Mouse (Mus musculus): ENCODE data around the gene Guca1a. TPM values are rescaled to one million over a fixed set of nuclear protein-coding genes. Genes with fewer than 3 reads are reported as not detected.

Guca1a gene
- total and polyA plus RNA-seq, 3 experiments, result 2.1 to 5.2 (median 3.2) TPM

- no peak overlapping the region for H3K4me3 ChIP-seq (replicated peaks in 1 of 3; ENCODE audit: low read depth in 2 of 3, low read length in 2 of 3, poor library complexity in 1 of 3)
- no peak overlapping the region for H3K27ac ChIP-seq (ENCODE audit: insufficient read depth, low read depth)
- H3K36me3 ChIP-seq (replicated peaks in 1 of 2; ENCODE audit: control insufficient read depth in 1 of 2, insufficient read depth in 1 of 2, low read length in 1 of 2), result no peaks in the 10 kb centered on the region
- H3K9ac ChIP-seq (ENCODE audit: insufficient read depth, low read depth), result no peak overlapping the region
- H3K4me2 ChIP-seq (ENCODE audit: insufficient read depth, low read depth, poor library complexity, severe bottlenecking), result 0 out of 2 replicates have a peak overlapping the region, but pooled peaks have one; percentile 7
- in situ Hi-C loops (cut with MboI; ENCODE audit: low pct_ligation_motif_present, low pct_unique_long_range_greater_than_20kb, low sequenced_read_pairs) (loop anchor here (5.0 kb wide), 1 partner anchor 37 kb away; no protein-coding TSS in a partner anchor), dilution Hi-C loops (cut with MboI; ENCODE audit: extremely low pct_ligation_motif_present, extremely low pct_unique_long_range_greater_than_20kb, low sequenced_read_pairs) (no loop called here)
- TF ChIP-seq CTCF (conservative IDR thresholded peaks at IDR 0.05 in 1 of 2, IDR thresholded peaks at IDR 0.05 in 1 of 2; ENCODE audit: low read depth in 2 of 2, low read length in 2 of 2) (peak in 1 of 2 experiments; percentile 72; a peak in 2 of 4 replicates), CHD1 (IDR thresholded peaks at IDR 0.05; ENCODE audit: low read depth, low read length) (no peak), RAD21 (IDR thresholded peaks at IDR 0.05; ENCODE audit: low read depth, low read length) (peak; percentile 56), IRF4 (IDR thresholded peaks at IDR 0.05; ENCODE audit: low read depth, low read length) (0 out of 2 replicates have a peak, but pooled peaks have one; percentile 16), POLR2AphosphoS2 (IDR thresholded peaks at IDR 0.05; ENCODE audit: low read depth, low read length) (no peak), SMC3 (IDR thresholded peaks at IDR 0.05; ENCODE audit: low read depth, low read length) (peak; percentile 62), E2F4 (IDR thresholded peaks at IDR 0.05; ENCODE audit: insufficient replicate concordance, low read depth, low read length) (no peak), JUND (conservative IDR thresholded peaks at IDR 0.05; ENCODE audit: low read depth, low read length) (no peak), TCF12 (IDR thresholded peaks at IDR 0.05; ENCODE audit: low read depth, low read length) (0 out of 2 replicates have a peak, but pooled peaks have one; percentile 29), MAFK (IDR thresholded peaks at IDR 0.05; ENCODE audit: insufficient replicate concordance, low read length) (peak; percentile 98), MAZ (IDR thresholded peaks at IDR 0.05; ENCODE audit: low read depth, low read length) (no peak), ETS1 (conservative IDR thresholded peaks at IDR 0.05; ENCODE audit: low read depth, low read length) (no peak), EP300 (IDR thresholded peaks at IDR 0.05; ENCODE audit: low read length) (no peak)
- no peaks in the 10 kb centered on the region for H3K79me2 ChIP-seq (replicated peaks; ENCODE audit: control insufficient read depth, extremely low read depth, insufficient read depth, poor library complexity, severe bottlenecking)
- no peak for DNase-seq (ENCODE audit: extremely low read depth)
- H3K4me1 ChIP-seq (ENCODE audit: control insufficient read depth in 1 of 2, insufficient read depth in 2 of 2), result no peaks in the 10 kb centered on the region
- H3K27me3 ChIP-seq (replicated peaks), result peaks cover 8% of the 10 kb centered on the region
- H3K9me3 ChIP-seq (replicated peaks; ENCODE audit: low read length), result no peaks in the 10 kb centered on the region
Observed at GRCm38 (mm10) chr17:47428831-47429304, 28.5 kb upstream of the Guca1a start.

GRCm38 (mm10) chr17:47427316-47427715, 26.9 kb upstream of the Guca1a start:
- H3K9ac ChIP-seq (ENCODE audit: insufficient read depth, low read depth), result no peak overlapping the region
- no peak overlapping the region for H3K27ac ChIP-seq (ENCODE audit: insufficient read depth, low read depth)
- H3K79me2 ChIP-seq (replicated peaks; ENCODE audit: control insufficient read depth, extremely low read depth, insufficient read depth, poor library complexity, severe bottlenecking), result no peaks in the 10 kb centered on the region
- peak; percentile 42 for TF ChIP-seq SMC3 (IDR thresholded peaks at IDR 0.05; ENCODE audit: low read depth, low read length)
- no peak for TF ChIP-seq USF1 (IDR thresholded peaks at IDR 0.05; ENCODE audit: low read depth, low read length)
- peak; percentile 10 to 57; a peak in 2 of 4 replicates for TF ChIP-seq CTCF (conservative IDR thresholded peaks at IDR 0.05 in 1 of 2, IDR thresholded peaks at IDR 0.05 in 1 of 2; ENCODE audit: low read depth in 2 of 2, low read length in 2 of 2)
- TF ChIP-seq ETS1 (conservative IDR thresholded peaks at IDR 0.05; ENCODE audit: low read depth, low read length), result no peak
- TF ChIP-seq MXI1 (IDR thresholded peaks at IDR 0.05; ENCODE audit: low read depth, low read length), result no peak
- TF ChIP-seq RAD21 (IDR thresholded peaks at IDR 0.05; ENCODE audit: low read depth, low read length), result peak; percentile 43
- TF ChIP-seq POLR2AphosphoS2 (IDR thresholded peaks at IDR 0.05; ENCODE audit: low read depth, low read length), result no peak
- TF ChIP-seq ZMIZ1 (IDR thresholded peaks at IDR 0.05; ENCODE audit: low read depth, low read length), result no peak
- no peaks in the 10 kb centered on the region for H3K4me1 ChIP-seq (ENCODE audit: control insufficient read depth in 1 of 2, insufficient read depth in 2 of 2)
- H3K4me3 ChIP-seq (replicated peaks in 1 of 3; ENCODE audit: low read depth in 2 of 3, low read length in 2 of 3, poor library complexity in 1 of 3), result no peak overlapping the region
- in situ Hi-C loops (cut with MboI; ENCODE audit: low pct_ligation_motif_present, low pct_unique_long_range_greater_than_20kb, low sequenced_read_pairs), result loop anchor here (5.0 kb wide), 1 partner anchor 35 kb away; no protein-coding TSS in a partner anchor
- dilution Hi-C loops (cut with MboI; ENCODE audit: extremely low pct_ligation_motif_present, extremely low pct_unique_long_range_greater_than_20kb, low sequenced_read_pairs), result no loop called here
- no peak overlapping the region for H3K4me2 ChIP-seq (ENCODE audit: insufficient read depth, low read depth, poor library complexity, severe bottlenecking)
- peaks cover 12% of the 10 kb centered on the region for H3K27me3 ChIP-seq (replicated peaks)
- no peaks in the 10 kb centered on the region for H3K36me3 ChIP-seq (replicated peaks in 1 of 2; ENCODE audit: control insufficient read depth in 1 of 2, insufficient read depth in 1 of 2, low read length in 1 of 2)
- H3K9me3 ChIP-seq (replicated peaks; ENCODE audit: low read length), result no peaks in the 10 kb centered on the region
- no peak for DNase-seq (ENCODE audit: extremely low read depth)
